8 mouse cellular contexts compared by ENCODE assay signal in the genomic region with DNA sequence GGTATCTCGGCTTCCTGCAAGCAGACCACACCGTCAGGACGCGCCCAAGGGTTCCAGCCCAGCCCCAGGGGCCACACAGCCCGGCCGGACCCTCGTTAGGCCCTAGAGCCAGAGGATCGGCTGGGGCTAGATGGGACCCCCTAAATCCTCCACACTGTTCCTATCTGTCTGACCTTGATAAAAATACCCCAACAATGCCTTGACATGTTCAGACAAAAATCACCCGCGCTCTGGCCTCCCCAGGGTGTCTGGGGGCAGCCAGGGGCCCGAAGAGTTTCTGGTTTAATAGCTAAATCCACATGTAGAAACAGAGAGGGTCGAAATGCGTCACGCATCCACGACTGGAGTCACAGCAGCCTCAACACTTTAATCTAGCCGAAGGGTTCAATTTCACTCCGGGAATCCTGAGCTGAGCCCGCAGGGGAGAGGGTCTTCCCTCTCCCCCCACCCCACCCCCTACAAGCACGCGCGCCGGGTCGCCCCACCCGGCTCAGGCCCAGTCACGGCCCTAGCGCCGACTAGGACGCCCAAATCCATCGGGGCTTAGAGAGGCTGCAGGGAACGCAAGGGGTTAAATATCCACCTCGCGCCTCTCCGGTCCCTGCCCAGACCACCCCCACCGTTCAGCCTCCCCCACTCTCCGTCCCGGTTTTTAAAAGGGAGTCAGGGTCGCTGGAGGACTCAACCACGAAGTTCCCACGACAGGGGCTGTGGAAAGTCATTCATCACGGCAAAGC. TPM values are rescaled to one million over a fixed set of nuclear protein-coding genes. Genes with fewer than 3 reads are reported as not detected.
DNase-seq lines count a peak whose midpoint lies in the region; ATAC-seq and TF ChIP-seq lines count a peak whose summit lies in the region.

No protein-coding gene starts in this region.

- DNase-seq in liver, adult 2 months (ENCODE audit: extremely low read depth, low read depth, low spot score): no peak
- DNase-seq in liver (no peak), adipocyte (ENCODE audit: low spot score) (no peak)
- DNase-seq in embryonic facial prominence, embryonic 10.5 days (ENCODE audit: low spot score): peak; percentile 60
- DNase-seq in midbrain, embryonic 14.5 days: peak; percentile 41
- no peak for DNase-seq in urinary bladder, postnatal 14 days (ENCODE audit: low spot score)

- H3K9ac ChIP-seq in liver, adult 2 months (ENCODE audit: low read depth, low read length): peak overlapping the region; percentile 55
- peak overlapping the region; percentile 87 for H3K9ac ChIP-seq in hindbrain, embryonic 15.5 days
- H3K9ac ChIP-seq in midbrain, embryonic 14.5 days (replicated peaks; ENCODE audit: low read length): peak overlapping the region; percentile 75

- H3K9me3 ChIP-seq in embryonic facial prominence, embryonic 10.5 days: no peaks in the 10 kb centered on the region
- H3K9me3 ChIP-seq in hindbrain, embryonic 15.5 days: no peaks in the 10 kb centered on the region
- H3K9me3 ChIP-seq in midbrain, embryonic 14.5 days (ENCODE audit: control insufficient read depth, low read length): no peaks in the 10 kb centered on the region

- peaks cover 21% of the 10 kb centered on the region for H3K4me1 ChIP-seq in liver, adult 2 months (ENCODE audit: control insufficient read depth, insufficient read depth, low read length)
- H3K4me1 ChIP-seq in embryonic facial prominence, embryonic 10.5 days: peaks cover 81% of the 10 kb centered on the region
- peaks cover 63% of the 10 kb centered on the region for H3K4me1 ChIP-seq in hindbrain, embryonic 15.5 days (replicated peaks)
- peaks cover 42% of the 10 kb centered on the region for H3K4me1 ChIP-seq in midbrain, embryonic 14.5 days (ENCODE audit: control insufficient read depth, insufficient read depth, low read length)

- TF ChIP-seq POLR2A in liver, adult 2 months (IDR thresholded peaks at IDR 0.05; ENCODE audit: extremely low read depth, insufficient read depth, low read length): no peak

- no peak overlapping the region for H3K27ac ChIP-seq in liver, adult 2 months (replicated peaks; ENCODE audit: insufficient read depth, low read depth, low read length)
- peak overlapping the region; percentile 85 for H3K27ac ChIP-seq in embryonic facial prominence, embryonic 10.5 days (replicated peaks)
- 0 out of 2 replicates have a peak overlapping the region, but pooled peaks have one; percentile 41 for H3K27ac ChIP-seq in hindbrain, embryonic 15.5 days (replicated peaks)
- no peak overlapping the region for H3K27ac ChIP-seq in midbrain, embryonic 14.5 days (replicated peaks; ENCODE audit: low read depth, low read length)

- ATAC-seq in hindbrain, embryonic 15.5 days (ENCODE audit: low FRiP score, low read depth): no peak
- ATAC-seq in midbrain, embryonic 14.5 days (ENCODE audit: low FRiP score, low TSS enrichment): no peak
- ATAC-seq in monocyte, adult 5-6 weeks (replicated peaks; ENCODE audit: insufficient number of reproducible peaks, low FRiP score, low TSS enrichment, poor library complexity, severe bottlenecking): no peak

- peak overlapping the region; percentile 95 for H3K4me2 ChIP-seq in hindbrain, embryonic 15.5 days
- H3K4me2 ChIP-seq in midbrain, embryonic 14.5 days (ENCODE audit: low read length): peak overlapping the region; percentile 94

- H3K4me3 ChIP-seq in liver, adult 2 months (ENCODE audit: insufficient read depth, low read depth, low read length): peak overlapping the region; percentile 83; the same call in 1 of the 2 replicates
- peak overlapping the region; percentile 80 for H3K4me3 ChIP-seq in embryonic facial prominence, embryonic 10.5 days
- H3K4me3 ChIP-seq in hindbrain, embryonic 15.5 days: peak overlapping the region; percentile 75
- H3K4me3 ChIP-seq in midbrain, embryonic 14.5 days (replicated peaks; ENCODE audit: low read depth, low read length): peak overlapping the region; percentile 58

- peaks cover 3% of the 10 kb centered on the region; the same call in 1 of the 2 replicates for H3K79me2 ChIP-seq in liver, adult 2 months (ENCODE audit: control insufficient read depth, insufficient read depth, low read length)

- 3% methylated on average over 40 of the region's 40 CpGs for WGBS in liver, adult 2 months
- under 1% methylated on average over 40 of the region's 40 CpGs for WGBS in embryonic facial prominence, embryonic 10.5 days
- under 1% methylated on average over 40 of the region's 40 CpGs for WGBS in hindbrain, embryonic 15.5 days
- WGBS in midbrain, embryonic 14.5 days: 1% methylated on average over 40 of the region's 40 CpGs

- H3K27me3 ChIP-seq in liver, adult 2 months (ENCODE audit: control insufficient read depth, insufficient read depth, low read length): no peaks in the 10 kb centered on the region
- H3K27me3 ChIP-seq in embryonic facial prominence, embryonic 10.5 days (replicated peaks; ENCODE audit: low read depth, poor library complexity, severe bottlenecking): peaks cover 96% of the 10 kb centered on the region
- H3K27me3 ChIP-seq in hindbrain, embryonic 15.5 days: peaks cover 39% of the 10 kb centered on the region
- peaks cover 64% of the 10 kb centered on the region for H3K27me3 ChIP-seq in midbrain, embryonic 14.5 days (ENCODE audit: control insufficient read depth, insufficient read depth, low read length)

- TF ChIP-seq CTCF in liver, adult 2 months (IDR thresholded peaks at IDR 0.05; ENCODE audit: low read depth, low read length): no peak

- H3K36me3 ChIP-seq in liver, adult 2 months (ENCODE audit: control insufficient read depth, insufficient read depth, low read length): no peaks in the 10 kb centered on the region
- 0 out of 2 replicates have a peak, but pooled peaks cover 6% of the 10 kb centered on the region for H3K36me3 ChIP-seq in embryonic facial prominence, embryonic 10.5 days (replicated peaks)
- H3K36me3 ChIP-seq in hindbrain, embryonic 15.5 days: no peaks in the 10 kb centered on the region
- no peaks in the 10 kb centered on the region for H3K36me3 ChIP-seq in midbrain, embryonic 14.5 days (ENCODE audit: control insufficient read depth, insufficient read depth, low read length)

RNA-seq across cellular contexts. Expression of a gene that starts 3.6 kb away (rescaled TPM):
- total RNA-seq in liver, adult 2 months (2014; rRNA removed): 2.8 and 3.2 TPM in 2 replicates
- polyA plus RNA-seq in liver, adult 2 months (2012; rRNA removed): 1.8 and 3.4 TPM in 2 replicates
- 30.8 and 33.5 TPM in 2 replicates for polyA plus RNA-seq in embryonic facial prominence, embryonic 10.5 days (2016; fragmentation: Nextera tagmentation; extraction: Ambion mirVana)
- polyA plus RNA-seq in hindbrain, embryonic 15.5 days (2015; fragmentation: Nextera tagmentation; extraction: Ambion mirVana): 23.5 and 24.8 TPM in 2 replicates
- polyA plus RNA-seq in midbrain, embryonic 14.5 days (2014; fragmentation: Nextera tagmentation; extraction: Ambion mirVana): 16.2 and 24.6 TPM in 2 replicates
- total RNA-seq in monocyte, adult 5-6 weeks (2017): 1.1 to 1.7 TPM in 2 of 3 replicates, not detected in the other

Comparison
In these comparisons a context has a peak if more than half of its experiments do, and no peak if none do; other contexts are left out.
1. DNase-seq: peak in embryonic facial prominence, embryonic 10.5 days (single experiment) and midbrain, embryonic 14.5 days (single experiment); none in liver, adult 2 months (single experiment), liver (single experiment), adipocyte (single experiment) and urinary bladder, postnatal 14 days (single experiment).
2. H3K27ac ChIP-seq: peak in embryonic facial prominence, embryonic 10.5 days (single experiment) and hindbrain, embryonic 15.5 days (single experiment); none in liver, adult 2 months (single experiment) and midbrain, embryonic 14.5 days (single experiment).
3. Peak in every context shown above with its lines, with median percentiles within 50 percentile points of each other: H3K4me3 ChIP-seq and H3K9ac ChIP-seq.